Mouse (Mus musculus): Measurements from ENCODE around the gene Slc4a2. TPM values are rescaled to one million over a fixed set of nuclear protein-coding genes. Genes with fewer than 3 reads are reported as not detected.

Gene Slc4a2
- total RNA-seq, 4 experiments from 2014 or later: 21.9 to 32.5 (median 24.7) TPM

DNA sequence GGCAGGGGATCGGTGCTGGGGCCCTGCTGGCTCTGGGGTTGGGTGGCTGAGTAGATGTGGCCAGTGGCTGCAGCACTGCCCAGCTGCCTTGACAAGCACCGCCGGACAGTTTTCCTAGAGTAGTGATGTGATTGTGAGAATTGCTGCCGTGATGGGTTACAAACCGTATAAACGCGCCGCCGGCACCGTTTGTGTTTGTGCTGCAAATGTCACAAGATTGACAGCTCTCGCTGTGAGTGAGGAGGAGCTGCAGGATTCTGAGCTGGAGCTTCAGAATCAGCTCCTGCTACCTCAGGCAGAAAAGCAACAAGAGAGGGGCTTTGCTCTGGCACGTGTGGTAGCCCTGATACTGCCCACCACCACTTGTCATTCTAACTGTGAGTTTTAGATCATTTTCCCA is 43.1 kb downstream of the Slc4a2 start:
- DNase-seq (ENCODE audit: low spot score): no peak

DNA sequence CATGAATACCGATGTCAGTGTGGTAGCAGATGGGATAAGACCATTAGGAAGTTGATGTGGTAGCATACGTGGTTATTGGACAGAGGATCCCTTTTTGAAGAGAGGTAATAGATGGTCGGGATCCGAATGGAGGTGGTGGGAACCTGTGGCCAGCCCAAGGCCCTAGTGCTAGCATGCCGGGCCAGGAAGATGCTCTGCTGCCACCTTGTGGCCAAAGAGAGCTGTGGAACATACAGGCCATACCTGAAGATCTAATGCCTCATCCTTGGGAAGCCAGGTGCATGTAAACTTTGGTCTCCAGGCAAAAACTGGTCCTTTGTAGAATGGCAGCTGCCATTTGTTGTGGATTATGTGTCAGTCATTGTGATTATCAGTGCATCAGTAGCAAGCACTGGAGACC is 47.0 kb downstream of the Slc4a2 start:
- peak; percentile 70 for DNase-seq (ENCODE audit: low spot score)

DNA sequence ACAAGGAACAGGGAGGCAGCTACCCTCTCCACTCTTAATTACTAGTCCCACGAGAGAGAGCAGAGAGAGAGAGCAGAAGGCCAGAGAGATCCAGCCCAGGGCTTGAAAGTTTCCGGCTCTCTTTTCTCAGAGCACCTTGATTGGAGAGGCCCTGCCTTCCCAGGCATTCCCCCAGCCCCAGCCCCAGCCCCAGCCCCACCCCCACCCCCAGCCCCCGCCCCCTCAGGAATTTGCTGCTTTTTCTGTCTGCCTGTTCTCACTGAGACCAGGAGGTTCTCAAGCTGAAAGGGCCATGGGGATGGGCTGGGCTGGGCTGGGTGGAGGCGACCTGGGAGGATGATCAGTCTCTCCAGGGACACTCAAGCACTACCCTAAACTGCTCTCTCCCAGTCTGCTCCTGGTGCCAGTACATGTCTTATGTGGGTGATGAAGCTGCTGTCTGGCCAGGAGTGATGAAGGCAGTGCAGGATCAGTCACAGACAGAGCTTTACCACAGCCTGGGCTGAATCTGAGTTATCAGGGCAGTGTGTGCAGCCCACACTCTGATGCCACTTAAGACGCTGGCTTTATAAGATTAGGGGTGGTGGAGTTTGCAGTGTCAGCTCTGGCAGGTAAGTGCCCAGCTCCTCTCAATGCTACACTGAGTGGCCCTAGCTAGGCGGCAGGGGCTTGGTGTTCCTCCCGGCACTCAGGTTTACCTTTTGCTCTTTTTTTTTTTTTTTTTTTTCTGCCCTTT is 49.4 kb downstream of the Slc4a2 start:
- DNase-seq (ENCODE audit: low spot score): no peak

DNA sequence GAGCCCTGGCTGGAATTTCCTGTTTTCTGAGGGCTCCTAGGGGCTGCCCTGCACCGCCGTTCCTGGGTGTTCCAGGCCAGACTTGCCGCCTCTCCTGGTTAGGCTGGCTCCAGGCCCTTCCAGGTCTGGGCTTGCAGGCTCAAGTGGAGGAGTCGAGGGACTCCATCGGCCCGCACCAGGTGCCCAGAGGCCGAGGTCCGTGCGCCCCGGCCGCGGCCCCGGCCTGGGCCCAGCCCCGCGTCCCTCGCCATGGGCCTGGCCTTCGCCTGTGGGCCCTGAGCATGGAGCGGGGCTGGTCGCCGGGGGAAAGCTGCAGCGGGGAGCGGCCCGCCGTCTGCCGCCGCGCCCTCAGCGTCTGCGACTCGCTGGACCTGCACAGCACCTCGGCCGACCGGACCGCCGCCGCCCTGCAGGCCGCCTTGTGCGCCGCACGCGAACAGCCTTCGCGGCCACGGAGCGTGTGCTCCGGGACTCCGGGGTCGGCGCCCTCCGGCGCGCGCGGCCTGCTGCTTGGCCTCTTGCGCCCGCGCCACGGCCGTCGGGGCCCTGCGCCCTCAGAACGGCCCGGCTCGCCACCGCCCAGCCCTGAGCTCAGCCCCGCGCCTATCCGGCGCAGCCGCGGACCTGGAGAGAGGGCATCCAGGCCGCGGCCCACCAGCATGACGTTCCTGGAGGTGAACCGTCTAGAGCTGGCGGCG is 50.5 kb downstream of the Slc4a2 start:
- DNase-seq (ENCODE audit: low spot score): no peak

DNA sequence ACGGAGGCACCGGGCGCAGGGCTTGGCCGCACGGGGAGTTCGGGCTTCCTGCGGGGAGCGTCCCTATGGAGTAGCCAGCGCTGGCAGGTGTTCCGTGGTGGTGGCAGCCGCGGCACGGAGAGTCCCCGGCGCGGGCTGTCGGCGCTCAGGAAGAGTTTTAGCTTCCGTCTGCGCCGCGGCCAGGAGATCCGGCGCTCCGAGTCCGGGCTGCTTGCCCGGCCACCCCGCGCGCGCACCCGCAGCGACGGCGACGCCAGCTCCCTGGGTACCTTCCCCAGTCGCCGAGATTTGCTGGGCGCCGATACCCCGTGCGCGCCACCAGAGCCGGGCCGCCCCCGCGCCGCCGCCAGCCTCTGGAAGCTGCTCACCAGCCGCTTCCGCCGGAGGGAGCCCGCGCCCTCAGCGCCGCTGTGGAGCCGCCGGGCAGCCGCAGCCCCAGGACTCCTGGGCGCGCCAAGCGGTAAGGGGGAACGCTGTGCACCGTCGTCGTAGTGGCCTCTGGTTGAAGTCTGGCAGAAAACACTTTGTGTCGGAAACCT is 51.2 kb downstream of the Slc4a2 start:
- peak; percentile 13 for DNase-seq (ENCODE audit: low spot score)

DNA sequence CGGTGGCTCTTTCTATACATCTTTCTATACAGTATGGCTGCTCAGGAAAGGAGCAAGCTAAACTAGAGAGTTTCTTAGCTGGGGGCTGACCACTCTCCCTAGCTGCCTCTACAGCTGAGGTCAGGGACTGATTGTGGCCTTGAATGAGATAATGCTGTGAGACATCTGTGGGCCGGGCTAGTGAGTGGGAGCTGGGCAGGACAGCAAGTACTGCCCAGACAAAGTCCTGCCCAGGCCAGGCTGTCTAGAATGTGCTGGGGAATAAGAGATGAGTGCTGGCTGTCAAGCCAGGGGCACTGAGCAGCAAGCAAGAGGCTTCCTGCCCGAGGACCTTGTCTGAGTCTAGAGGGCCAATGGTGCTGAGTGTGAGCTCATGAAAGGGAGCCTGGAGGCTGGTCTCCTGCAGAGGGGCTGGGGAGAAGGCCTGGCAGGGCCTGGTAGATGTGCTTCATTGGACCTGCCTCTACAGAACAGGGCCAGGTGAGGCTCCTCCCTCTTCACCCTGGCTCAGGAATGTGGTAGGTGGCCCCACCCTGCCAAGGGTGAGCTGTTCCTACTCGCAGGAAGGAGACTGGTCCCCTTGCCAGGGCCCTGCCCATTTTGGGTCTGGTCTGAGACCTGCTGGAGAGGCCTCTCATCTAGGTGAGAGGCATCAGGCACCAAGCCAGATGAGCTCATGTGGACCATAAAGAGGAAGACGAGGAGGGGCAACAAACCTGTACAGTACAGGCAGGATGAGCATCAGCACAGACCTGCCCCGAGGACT is 52.0 kb downstream of the Slc4a2 start:
- peak; percentile 15 for DNase-seq (ENCODE audit: low spot score)

DNA sequence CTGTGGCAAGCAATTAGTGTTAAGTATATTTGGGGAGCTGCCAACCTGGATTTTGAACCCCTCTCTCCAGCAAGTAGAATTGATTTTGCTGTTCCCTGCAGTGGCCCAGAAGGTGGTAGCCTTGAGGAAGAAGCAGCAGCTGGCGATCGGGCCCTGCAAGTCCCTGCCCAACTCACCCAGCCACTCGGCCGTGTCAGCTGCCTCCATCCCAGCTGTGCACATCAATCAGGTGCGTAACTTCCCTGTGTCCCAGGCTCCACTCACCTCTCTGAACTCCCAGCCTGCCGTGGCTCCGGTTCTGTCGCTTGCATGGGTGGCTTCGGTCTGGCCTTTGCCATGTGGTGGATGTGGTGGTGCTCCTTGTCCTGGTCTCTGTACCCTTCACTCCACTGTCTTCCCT is 54.3 kb downstream of the Slc4a2 start:
- DNase-seq (ENCODE audit: low spot score): no peak

DNA sequence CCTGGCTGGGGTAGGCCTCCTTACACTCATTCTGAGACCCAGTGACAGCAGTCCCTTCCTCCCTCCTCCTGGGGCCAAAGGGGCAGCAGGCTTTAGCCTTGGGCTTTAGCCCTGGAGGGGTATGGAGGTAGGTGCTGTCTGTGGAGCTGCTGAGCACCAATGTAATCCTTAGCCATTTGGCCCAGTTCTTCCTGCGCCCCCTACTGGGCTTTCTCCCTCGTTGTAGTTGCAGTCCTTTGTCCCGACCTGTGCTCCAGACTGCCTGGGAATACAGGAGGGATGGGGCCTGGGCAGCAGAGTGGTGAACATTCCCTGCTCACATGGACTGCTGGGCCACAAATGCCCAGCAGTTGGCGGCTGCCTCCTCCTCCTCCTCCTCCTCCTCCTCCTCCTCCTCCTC is 58.0 kb downstream of the Slc4a2 start:
- peak; percentile 22 for DNase-seq (ENCODE audit: low spot score)

DNA sequence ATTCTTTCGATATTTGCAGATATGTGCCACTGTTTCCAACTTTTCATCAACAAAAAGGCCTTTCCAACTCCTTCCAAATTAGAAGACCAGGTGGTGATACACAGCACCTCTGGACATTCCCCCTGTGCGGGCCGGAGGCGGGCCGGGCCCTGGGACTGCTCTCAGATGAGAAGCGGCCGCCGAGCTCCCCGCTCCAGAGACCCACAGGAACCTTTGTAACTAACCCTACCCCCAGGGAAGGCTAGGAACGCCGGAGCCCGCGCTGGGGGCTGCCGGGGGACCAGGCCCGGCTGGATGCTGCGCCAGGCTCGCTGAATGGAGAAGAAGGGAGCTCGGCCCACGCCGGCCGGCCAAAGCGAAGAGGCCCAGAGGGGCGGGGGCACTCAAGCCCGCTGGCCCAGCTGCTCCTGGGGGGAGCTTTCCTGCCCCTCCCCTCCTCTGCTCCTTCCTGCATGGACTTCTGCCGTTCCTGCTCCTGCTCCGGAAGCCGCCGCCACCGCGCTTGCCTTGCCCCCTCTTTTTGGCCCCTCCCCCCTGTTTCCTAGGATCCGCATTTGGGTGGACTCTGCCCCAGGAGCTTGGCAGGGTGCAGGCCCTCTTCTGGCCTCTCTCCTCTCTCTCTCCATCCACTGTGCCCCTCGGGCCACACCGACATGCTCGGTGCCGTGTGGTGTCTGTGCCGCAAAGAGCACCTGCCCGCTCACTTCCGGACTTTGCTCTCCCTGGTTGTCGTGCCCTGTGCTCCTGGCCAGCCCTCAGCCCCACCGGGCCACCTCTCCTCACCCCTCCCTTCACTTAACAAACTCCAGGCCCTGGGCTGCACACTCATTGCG is 58.8 kb downstream of the Slc4a2 start:
- DNase-seq (ENCODE audit: low spot score): no peak

DNA sequence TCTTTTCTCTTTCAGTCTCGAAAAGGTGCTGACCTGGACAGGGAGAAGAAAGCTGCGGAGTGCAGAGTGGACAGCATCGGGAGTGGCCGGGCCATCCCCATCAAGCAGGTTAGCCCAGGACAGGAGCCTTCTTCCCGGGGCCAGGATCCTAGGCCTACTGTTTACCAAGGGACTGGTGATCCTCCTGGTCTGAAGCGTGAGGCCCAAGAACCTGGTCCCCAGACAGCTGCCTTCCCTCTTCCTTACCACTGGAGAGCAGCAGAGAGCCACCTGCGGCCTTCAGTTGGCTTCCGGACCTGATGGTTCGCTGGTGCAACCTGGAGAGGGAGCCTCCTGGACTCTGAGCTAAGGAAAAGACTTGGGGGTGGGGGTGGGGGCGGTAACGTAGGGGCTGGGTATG is 59.7 kb downstream of the Slc4a2 start:
- DNase-seq (ENCODE audit: low spot score): peak; percentile 49

DNA sequence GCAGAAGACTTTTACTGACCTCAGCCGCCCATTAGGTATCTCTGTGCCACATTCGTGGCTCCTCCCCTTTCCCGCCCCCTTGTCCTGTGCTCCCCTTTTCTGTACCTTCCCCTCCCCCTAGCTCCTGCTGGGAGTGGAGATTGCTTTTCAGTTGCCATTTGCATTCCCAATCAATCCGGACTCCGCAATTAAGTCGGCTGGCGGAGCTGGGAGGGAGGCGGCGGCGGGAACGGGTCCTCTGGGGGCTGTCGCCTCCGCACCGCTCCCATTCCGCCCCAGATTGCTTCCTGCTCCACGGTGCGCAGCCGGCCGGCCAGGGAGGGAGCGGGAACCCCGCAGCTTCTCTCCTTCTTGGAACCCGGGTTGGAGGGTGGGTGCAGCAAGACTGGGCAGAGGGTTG is 61.3 kb downstream of the Slc4a2 start:
- DNase-seq (ENCODE audit: low spot score): no peak

DNA sequence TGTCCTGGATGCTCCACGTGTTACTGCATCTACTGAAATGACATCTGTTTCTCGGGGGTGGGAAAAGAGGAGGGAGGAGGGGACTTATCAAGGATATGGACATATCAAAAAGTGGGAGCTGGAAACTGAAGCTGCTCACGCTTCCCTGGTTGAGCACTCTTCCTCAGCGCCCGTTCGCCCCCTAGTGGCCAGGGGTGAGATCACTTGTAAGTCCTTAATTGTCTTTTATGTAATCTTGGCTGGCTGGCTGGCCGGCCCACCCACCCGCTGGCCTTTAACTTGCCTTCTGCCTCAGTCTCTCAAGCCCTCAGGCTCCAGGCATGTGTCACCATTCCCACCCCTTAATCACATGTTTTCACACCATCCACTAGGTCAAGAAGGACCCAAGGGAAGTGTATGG is 62.5 kb downstream of the Slc4a2 start:
- DNase-seq (ENCODE audit: low spot score): peak; percentile 89

DNA sequence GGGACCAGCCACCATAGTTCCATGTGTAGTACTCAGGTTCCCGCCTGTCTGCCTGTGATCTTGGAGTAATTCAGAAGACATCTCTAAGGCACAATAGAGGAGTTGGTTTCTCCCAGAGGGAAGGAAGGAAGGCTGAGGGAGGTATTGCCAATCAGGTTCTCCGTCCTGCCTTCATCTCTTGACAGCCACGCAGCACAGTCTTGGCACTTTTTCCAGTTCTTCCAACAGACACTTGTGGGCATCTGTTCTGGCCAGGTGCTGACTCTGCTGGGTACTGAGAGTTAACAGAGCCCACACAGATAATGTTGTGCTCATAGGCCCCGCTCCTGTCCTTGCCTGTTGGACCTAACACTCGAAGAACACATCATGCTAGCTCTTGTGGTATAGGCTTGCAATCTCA is 63.1 kb downstream of the Slc4a2 start:
- no peak for DNase-seq (ENCODE audit: low spot score)

DNA sequence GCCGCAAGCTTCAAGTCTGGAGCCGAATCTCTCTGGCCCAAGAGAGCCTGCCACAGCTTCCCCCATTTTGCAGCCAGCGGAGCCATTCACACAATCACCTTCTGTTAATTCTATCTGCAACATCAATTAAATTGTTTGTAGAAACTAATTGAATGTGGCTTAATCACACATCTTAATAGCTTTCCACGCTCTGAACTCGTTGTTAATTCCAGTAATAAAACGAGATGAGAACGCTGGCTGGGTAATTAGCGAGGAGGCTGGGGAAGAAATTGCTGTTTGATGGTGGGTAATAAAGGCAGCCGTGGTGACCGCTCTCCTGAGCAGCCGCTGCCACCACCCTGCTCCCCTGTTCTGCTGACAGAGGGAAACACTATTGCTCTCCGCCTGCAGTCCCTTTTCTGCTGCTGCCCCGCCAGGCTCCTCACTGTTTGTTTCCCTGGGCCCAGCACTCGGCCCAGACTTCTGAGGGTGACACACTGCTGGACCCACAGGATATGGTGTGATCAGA is 66.8 kb downstream of the Slc4a2 start:
- no peak for DNase-seq (ENCODE audit: low spot score)

Other genes starting within 250 kb of the Slc4a2 start
- gene Kcnh2, start 72.2 kb upstream of the Slc4a2 start, total RNA-seq (2022): 10 to 100 TPM; 48.8 to 95.2 (median 71.0) TPM
- 10 to 100 TPM; 21.4 to 26.9 (median 23.8) TPM for gene Nos3, start 59.0 kb upstream of the Slc4a2 start, total RNA-seq (2022)
- gene Atg9b, start 31.7 kb upstream of the Slc4a2 start, total RNA-seq (2022): 1 to 10 TPM in 2 of 4 experiments, under 1 TPM in 2; 0.73 to 1.7 (median 1.1) TPM
- gene Abcb8, start 30.2 kb upstream of the Slc4a2 start, total RNA-seq (2022): 100 to 1,000 TPM in 2 of 4 experiments, 10 to 100 TPM in 2; 96.5 to 106 (median 101) TPM
- under 1 TPM in 1 of 4 experiments, not detected in 3; 0.16 TPM for gene Asic3, start 10.4 kb upstream of the Slc4a2 start, total RNA-seq (2022)
- gene Cdk5, start 307 bp upstream of the Slc4a2 start, total RNA-seq (2022): 10 to 100 TPM; 17.3 to 23.7 (median 19.1) TPM
- gene Fastk, start 21.4 kb downstream of the Slc4a2 start, total RNA-seq (2022): 100 to 1,000 TPM; 297 to 351 (median 327) TPM
- gene Tmub1, start 24.0 kb downstream of the Slc4a2 start, total RNA-seq (2022): 10 to 100 TPM in 3 of 4 experiments, 1 to 10 TPM in 1; 9.8 to 12.3 (median 11.8) TPM
- gene Agap3, start 28.3 kb downstream of the Slc4a2 start, total RNA-seq (2022): 100 to 1,000 TPM in 1 of 4 experiments, 10 to 100 TPM in 3; 88.8 to 101 (median 95.0) TPM
- gene Gbx1, start 103.4 kb downstream of the Slc4a2 start, total RNA-seq (2022): not detected
- gene Asb10, start 117.1 kb downstream of the Slc4a2 start, total RNA-seq (2022): 100 to 1,000 TPM in 2 of 4 experiments, 10 to 100 TPM in 2; 97.3 to 112 (median 103) TPM
- gene 4931409K22Rik, start 133.0 kb downstream of the Slc4a2 start, total RNA-seq (2022): not detected
- 10 to 100 TPM; 53.6 to 60.6 (median 56.2) TPM for gene Abcf2, start 153.6 kb downstream of the Slc4a2 start, total RNA-seq (2022)
- gene Chpf2, start 162.9 kb downstream of the Slc4a2 start, total RNA-seq (2022): 1 to 10 TPM; 7.4 to 9.5 (median 7.7) TPM
- 10 to 100 TPM; 56.8 to 62.6 (median 60.6) TPM for gene Smarcd3, start 200.6 kb downstream of the Slc4a2 start, total RNA-seq (2022)

Measured in heart, adult 8-10 months (tissue).